Mouse (Mus musculus) bone marrow, adult 2 months (tissue): ENCODE measurements around the gene Cd209a.

ENCODE experiments used
- CTCF ChIP-seq: fragments of 200-500 bp; IDR thresholded peaks from 2 replicates; pipeline ENCODE4 v1.5.1; 2011; ENCODE audit warnings: low read length, control low read depth; ENCODE audit not compliant: control insufficient read depth, insufficient read depth
- POLR2A ChIP-seq: fragments of 200-500 bp; IDR thresholded peaks from 2 replicates; pipeline ENCODE4 v1.6.1; 2011; ENCODE audit warnings: low read depth, mild to moderate bottlenecking, control low read depth, low read length, borderline replicate concordance; ENCODE audit not compliant: control insufficient read depth

- TF ChIP-seq POLR2A (no peak), CTCF (peak; percentile 37)
Observed at GRCm38 (mm10) chr8:3705711-3706110, 43.1 kb downstream of the Cd209a start.
